Comparison of ENCODE assay signal across 8 mouse cellular contexts in genomic region chr5:20791793-20792554, GRCm38 (mm10).
DNase-seq lines count a peak whose midpoint lies in the region; ATAC-seq and TF ChIP-seq lines count a peak whose summit lies in the region.

No protein-coding gene starts in this region.

- no peaks in the 10 kb centered on the region for H3K4me1 ChIP-seq in thymus, adult 2 months (replicated peaks; ENCODE audit: control insufficient read depth, insufficient read depth, low read length)
- H3K4me1 ChIP-seq in intestine, embryonic 16.5 days (ENCODE audit: control insufficient read depth, insufficient read depth, low read length): no peaks in the 10 kb centered on the region

- WGBS in thymus, adult 2 months: 86% methylated on average over 10 of the region's 10 CpGs
- 80% methylated on average over 10 of the region's 10 CpGs for WGBS in intestine, embryonic 16.5 days

- peaks cover 16% of the 10 kb centered on the region for H3K36me3 ChIP-seq in thymus, adult 2 months (ENCODE audit: control insufficient read depth, insufficient read depth, low read length)
- H3K36me3 ChIP-seq in intestine, embryonic 16.5 days (ENCODE audit: control insufficient read depth, insufficient read depth, low read length): no peaks in the 10 kb centered on the region

- peak; percentile 81 for ATAC-seq in intestine, embryonic 16.5 days
- ATAC-seq in monocyte, adult 5-6 weeks (replicated peaks; ENCODE audit: insufficient number of reproducible peaks, low FRiP score, low TSS enrichment, poor library complexity, severe bottlenecking): no peak

- intact Hi-C loops in gastrocnemius, adult 2 months (cut with DNase I): loop anchor here (5.0 to 10.0 kb wide), 2 partner anchors 85 to 173 kb away; no protein-coding TSS in a partner anchor

- no peak for TF ChIP-seq POLR2A in thymus, adult 2 months (IDR thresholded peaks at IDR 0.05; ENCODE audit: control insufficient read depth, extremely low read depth, insufficient read depth, low read length, poor library complexity)

- no peak for TF ChIP-seq CTCF in thymus, adult 2 months (IDR thresholded peaks at IDR 0.05; ENCODE audit: borderline replicate concordance, control insufficient read depth, extremely low read depth, insufficient read depth, low read length, poor library complexity)
- no peak for TF ChIP-seq CTCF in gastrocnemius, adult 2 months (IDR thresholded peaks at IDR 0.05)

- no peaks in the 10 kb centered on the region for H3K9me3 ChIP-seq in intestine, embryonic 16.5 days (ENCODE audit: control insufficient read depth, low read length)

- H3K27me3 ChIP-seq in thymus, adult 2 months (ENCODE audit: control insufficient read depth, insufficient read depth, low read length): no peaks in the 10 kb centered on the region
- H3K27me3 ChIP-seq in intestine, embryonic 16.5 days (replicated peaks; ENCODE audit: control insufficient read depth, insufficient read depth, low read length): no peaks in the 10 kb centered on the region

- no peak overlapping the region for H3K27ac ChIP-seq in thymus, adult 2 months (ENCODE audit: control insufficient read depth, insufficient read depth, low read length)
- peak overlapping the region; percentile 84 for H3K27ac ChIP-seq in gastrocnemius, adult 2 months
- H3K27ac ChIP-seq in intestine, embryonic 16.5 days (ENCODE audit: low read length): no peak overlapping the region

- DNase-seq in thymus, adult 2 months: peak; percentile 8
- DNase-seq in thymus, postnatal 0 days (ENCODE audit: low spot score): no peak
- peak; percentile 84 for DNase-seq in gastrocnemius, adult 2 months
- DNase-seq in skeletal muscle tissue, adult 2 months (ENCODE audit: low read depth, low spot score): peak; percentile 77
- DNase-seq in layer of hippocampus, postnatal 14 days (ENCODE audit: low spot score in 2 of 2): no peak
- no peak for DNase-seq in left cerebral cortex, adult 8-10 months (ENCODE audit: low spot score in 2 of 2)

- no peak overlapping the region for H3K9ac ChIP-seq in intestine, embryonic 16.5 days (ENCODE audit: low read depth, low read length)

- no peak overlapping the region for H3K4me2 ChIP-seq in intestine, embryonic 16.5 days (ENCODE audit: low read depth, low read length)

- H3K4me3 ChIP-seq in thymus, adult 2 months (ENCODE audit: control insufficient read depth, insufficient read depth, low read length): no peak overlapping the region
- peak overlapping the region; percentile 4; the same call in 1 of the 2 replicates for H3K4me3 ChIP-seq in gastrocnemius, adult 2 months
- H3K4me3 ChIP-seq in intestine, embryonic 16.5 days (ENCODE audit: low read length): no peak overlapping the region

Comparison
In these comparisons a context has a peak if more than half of its experiments do, and no peak if none do; other contexts are left out.
1. DNase-seq: peak in thymus, adult 2 months (single experiment), gastrocnemius, adult 2 months (single experiment) and skeletal muscle tissue, adult 2 months (single experiment); none in thymus, postnatal 0 days (single experiment), layer of hippocampus, postnatal 14 days (0 of 2) and left cerebral cortex, adult 8-10 months (0 of 2).